Mouse (Mus musculus): Measurements from ENCODE around the gene Prpf40b.

DNA sequence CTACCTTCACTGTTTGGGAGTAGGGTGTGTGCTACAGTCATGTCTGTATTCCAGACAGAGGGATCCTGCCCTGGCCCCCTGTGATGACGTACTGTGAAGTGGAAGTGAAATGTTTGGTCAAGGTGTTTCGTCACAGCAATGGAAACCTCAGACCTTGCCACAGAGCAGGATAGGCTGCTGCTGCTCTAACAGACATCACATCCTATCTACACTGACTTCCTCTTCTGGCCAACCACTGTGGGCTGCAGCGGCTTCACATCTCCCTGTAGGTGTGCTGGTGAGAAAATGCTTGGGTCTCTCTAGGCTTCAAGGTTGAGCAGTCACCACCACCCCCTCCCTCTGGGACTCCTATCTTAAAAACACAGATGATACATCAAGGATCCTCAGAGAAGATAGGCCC, 46.2 kb downstream of the Prpf40b start:
- no peak for TF ChIP-seq POLR2A (IDR thresholded peaks at IDR 0.05; ENCODE audit: extremely low read depth, insufficient read depth, low read length)
- no peak for TF ChIP-seq CTCF (IDR thresholded peaks at IDR 0.05; ENCODE audit: low read depth, low read length)

Data from liver, adult 2 months (tissue).